Mouse (Mus musculus): ENCODE data around the gene Gm10944.

DNA sequence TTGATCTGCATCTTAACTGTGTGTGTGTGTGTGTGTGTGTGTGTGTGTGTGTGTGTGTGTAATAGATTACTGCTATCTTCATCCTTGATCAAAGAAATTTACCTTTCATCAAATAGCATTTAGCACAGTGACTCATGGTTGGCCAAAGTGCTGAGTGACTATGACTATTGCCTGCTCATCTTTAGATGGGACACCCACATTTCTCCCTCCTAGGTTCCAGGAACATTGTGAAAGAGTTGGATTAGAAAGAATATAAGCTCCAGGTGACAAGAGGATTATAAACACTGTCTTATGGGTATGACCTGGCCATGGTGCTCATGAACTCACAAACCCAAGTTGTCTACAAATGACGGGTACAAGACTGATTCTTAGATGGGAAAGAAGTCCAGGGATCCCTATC, 26.9 kb downstream of the Gm10944 start:
- no peak for TF ChIP-seq CTCF (IDR thresholded peaks at IDR 0.05; ENCODE audit: borderline replicate concordance, extremely low read depth, insufficient read depth, insufficient read length)
- no peak for TF ChIP-seq POLR2A (IDR thresholded peaks at IDR 0.05; ENCODE audit: borderline replicate concordance, extremely low read depth, insufficient read depth, insufficient read length, poor library complexity, severe bottlenecking)

All from brain, embryonic 14.5 days (tissue).